Mouse (Mus musculus) lung, postnatal 0 days (tissue): ENCODE data around the gene Fam193a.

ENCODE experiments used
- CTCF ChIP-seq: IDR thresholded peaks from 2 replicates; pipeline ENCODE4 v1.5.1; 2016; ENCODE audit warnings: antibody characterized with exemption, mild to moderate bottlenecking
- EP300 ChIP-seq: IDR thresholded peaks from 2 replicates; pipeline ENCODE4 v1.6.1; 2016; ENCODE audit warnings: antibody characterized with exemption, mild to moderate bottlenecking, control low read depth

GRCm38 (mm10) chr5:34334081-34334480, 35.7 kb upstream of the Fam193a start:
- TF ChIP-seq CTCF = no peak
- no peak for TF ChIP-seq EP300
